Mouse (Mus musculus): ENCODE results near the gene Lsg1. TPM values are rescaled to one million over a fixed set of nuclear protein-coding genes. Genes with fewer than 3 reads are reported as not detected.

Lsg1 gene
- polyA plus RNA-seq, 1 experiment from 2014 or later: 59.1 TPM

DNA sequence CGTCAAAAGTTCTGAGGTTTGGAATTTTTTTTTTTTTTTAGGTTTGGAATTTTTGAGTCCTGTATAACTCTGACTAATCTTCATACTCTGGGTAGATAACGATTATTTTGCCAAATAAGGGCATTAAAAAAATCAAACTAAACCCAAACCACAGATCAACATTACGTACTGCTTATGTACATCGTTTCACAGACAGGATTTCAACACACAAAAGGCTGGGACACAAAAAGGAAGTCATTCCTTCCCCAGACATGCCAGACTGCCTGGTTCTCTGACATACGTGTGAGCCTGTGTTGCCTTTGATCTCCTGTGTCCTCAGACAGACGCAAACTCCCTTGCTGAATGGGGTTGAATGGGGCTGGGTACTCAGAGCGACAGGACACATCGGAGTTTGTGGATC, 59.0 kb downstream of the Lsg1 start:
- H3K9me3 ChIP-seq (replicated peaks): no peaks in the 10 kb centered on the region
- H3K4me3 ChIP-seq (replicated peaks): no peak overlapping the region
- H3K27ac ChIP-seq (replicated peaks): no peak overlapping the region
- ATAC-seq (ENCODE audit: insufficient number of reproducible peaks, low FRiP score, low TSS enrichment, low read depth): no peak
- no peak overlapping the region for H3K9ac ChIP-seq
- H3K4me2 ChIP-seq (replicated peaks): no peak overlapping the region
- H3K36me3 ChIP-seq: peaks cover 12% of the 10 kb centered on the region; the same call in 1 of the 2 replicates
- peaks cover 5% of the 10 kb centered on the region; the same call in 1 of the 2 replicates for H3K4me1 ChIP-seq
- H3K27me3 ChIP-seq: no peaks in the 10 kb centered on the region
- 74% methylated on average over 8 of the region's 8 CpGs for WGBS

DNA sequence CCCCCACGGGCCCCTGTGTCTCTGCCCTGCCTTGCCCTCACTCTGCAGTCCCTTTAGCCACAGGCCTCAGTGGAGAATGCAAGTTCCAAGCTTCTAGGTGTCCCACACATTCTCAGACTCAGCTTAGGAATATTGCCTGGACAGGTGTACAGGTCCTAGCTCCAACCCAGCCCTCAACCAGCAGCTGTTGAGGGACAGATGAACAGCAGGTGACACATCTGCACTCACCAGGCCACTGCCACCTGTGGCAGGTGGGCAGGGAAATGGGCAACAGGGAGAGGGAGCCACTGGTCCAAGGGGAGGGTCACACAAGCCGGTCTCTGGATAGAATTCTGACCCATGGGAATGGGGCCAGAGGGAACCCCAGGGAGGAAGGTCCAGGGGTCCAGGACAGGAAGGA, 59.5 kb downstream of the Lsg1 start:
- Histone ChIP-seq H3K27ac (replicated peaks) (no peak overlapping the region), H3K9ac (no peak overlapping the region), H3K4me2 (replicated peaks) (no peak overlapping the region), H3K9me3 (replicated peaks) (no peaks in the 10 kb centered on the region), H3K27me3 (no peaks in the 10 kb centered on the region), H3K4me3 (replicated peaks) (no peak overlapping the region), H3K36me3 (peaks cover 12% of the 10 kb centered on the region; the same call in 1 of the 2 replicates), H3K4me1 (peaks cover 5% of the 10 kb centered on the region; the same call in 1 of the 2 replicates)
- no peak for ATAC-seq (ENCODE audit: insufficient number of reproducible peaks, low FRiP score, low TSS enrichment, low read depth)
- WGBS: 91% methylated on average over 2 of the region's 2 CpGs

DNA sequence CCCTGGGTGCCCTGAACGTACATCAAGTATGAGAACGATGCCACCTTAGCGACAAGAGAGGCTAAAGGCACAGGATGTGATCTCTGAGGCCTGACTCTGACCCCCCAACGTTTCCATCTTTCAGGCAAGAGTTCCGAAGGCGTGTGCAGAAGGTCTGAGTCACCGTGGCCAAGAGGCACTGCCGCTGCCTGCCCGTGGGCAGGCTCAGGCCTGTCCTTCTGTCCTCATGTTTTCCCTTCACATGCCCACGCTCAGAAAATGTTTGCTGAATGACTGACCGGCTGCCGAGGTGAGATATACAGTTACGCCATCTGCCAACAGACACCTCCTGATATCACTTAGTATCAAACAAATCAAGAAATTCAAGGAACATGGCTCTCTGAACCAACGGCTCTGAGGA, 61.6 kb downstream of the Lsg1 start:
- no peak for ATAC-seq (ENCODE audit: insufficient number of reproducible peaks, low FRiP score, low TSS enrichment, low read depth)
- no peaks in the 10 kb centered on the region for H3K27me3 ChIP-seq
- no peak overlapping the region for H3K4me3 ChIP-seq (replicated peaks)
- no peak overlapping the region for H3K27ac ChIP-seq (replicated peaks)
- peaks cover 12% of the 10 kb centered on the region; the same call in 1 of the 2 replicates for H3K36me3 ChIP-seq
- 68% methylated on average over 14 of the region's 14 CpGs for WGBS
- no peaks in the 10 kb centered on the region for H3K9me3 ChIP-seq (replicated peaks)
- H3K4me1 ChIP-seq: no peaks in the 10 kb centered on the region; the same call in 1 of the 2 replicates
- no peak overlapping the region for H3K9ac ChIP-seq
- H3K4me2 ChIP-seq (replicated peaks): no peak overlapping the region

DNA sequence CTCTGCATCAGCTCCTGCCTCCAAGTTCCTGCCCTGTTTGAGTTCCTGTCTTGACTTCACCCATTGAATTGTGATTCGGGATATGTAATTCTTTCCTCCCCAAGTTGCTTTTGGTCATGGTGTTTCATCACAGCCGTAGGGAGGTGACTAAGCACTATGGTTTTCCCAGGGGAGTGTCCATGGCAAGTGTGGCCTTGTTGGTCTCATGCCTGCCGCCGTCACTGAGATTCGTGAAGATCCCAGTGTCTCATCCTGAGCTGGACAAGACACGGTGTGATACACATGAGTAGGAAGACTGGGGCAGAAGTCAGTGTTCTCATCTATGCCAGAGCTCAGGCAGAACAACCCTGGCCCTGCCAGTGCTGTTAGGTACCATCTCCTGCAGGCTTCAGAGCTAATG, 62.9 kb downstream of the Lsg1 start:
- Histone ChIP-seq H3K4me2 (replicated peaks) (no peak overlapping the region), H3K27ac (replicated peaks) (no peak overlapping the region), H3K27me3 (no peaks in the 10 kb centered on the region), H3K4me3 (replicated peaks) (no peak overlapping the region), H3K4me1 (peaks cover 6% of the 10 kb centered on the region; the same call in 1 of the 2 replicates), H3K9ac (no peak overlapping the region), H3K9me3 (replicated peaks) (no peaks in the 10 kb centered on the region), H3K36me3 (peaks cover 11% of the 10 kb centered on the region; the same call in 1 of the 2 replicates)
- ATAC-seq (ENCODE audit: insufficient number of reproducible peaks, low FRiP score, low TSS enrichment, low read depth): no peak
- 91% methylated on average over 6 of the region's 6 CpGs for WGBS

DNA sequence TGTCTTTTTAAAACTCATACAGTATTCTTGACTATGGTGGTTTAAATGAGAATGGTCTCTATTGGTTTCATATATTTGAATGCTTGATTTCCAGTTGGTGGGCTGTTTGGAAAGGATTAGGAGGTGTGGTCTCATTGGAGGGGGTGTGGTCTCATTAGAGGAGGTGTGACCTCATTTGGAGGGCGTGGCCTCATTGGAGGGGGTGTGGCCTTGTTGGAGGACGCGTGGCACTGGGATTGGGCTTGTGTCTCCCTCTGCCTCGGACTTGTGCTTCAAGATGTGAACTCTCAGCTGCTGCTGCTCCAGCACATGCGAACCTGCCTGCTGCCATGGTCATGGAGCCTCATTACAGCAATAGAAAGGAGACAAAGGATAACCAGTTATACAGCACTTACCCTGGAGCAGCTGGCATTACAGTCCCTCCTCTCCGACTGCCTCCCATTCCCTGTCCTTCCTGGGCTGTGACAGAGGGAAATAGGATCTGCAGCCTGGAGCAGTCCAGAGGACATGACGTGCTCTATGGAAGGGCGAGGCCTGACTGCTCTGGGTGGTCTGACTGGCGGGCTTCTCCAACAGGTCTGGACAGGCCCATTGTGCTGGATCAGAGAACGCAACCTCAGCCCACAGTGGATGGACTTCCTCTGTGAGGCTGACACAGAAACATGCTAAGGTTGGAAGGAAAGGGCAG, 65.0 kb downstream of the Lsg1 start:
- Histone ChIP-seq H3K4me1 (peaks cover 17% of the 10 kb centered on the region), H3K9ac (no peak overlapping the region), H3K27ac (replicated peaks) (no peak overlapping the region), H3K4me2 (replicated peaks) (no peak overlapping the region), H3K9me3 (replicated peaks) (no peaks in the 10 kb centered on the region), H3K36me3 (no peaks in the 10 kb centered on the region), H3K4me3 (replicated peaks) (no peak overlapping the region), H3K27me3 (no peaks in the 10 kb centered on the region)
- 54% methylated on average over 10 of the region's 10 CpGs for WGBS
- 0 out of 2 replicates have a peak, but pooled peaks have one; percentile 48 for ATAC-seq (ENCODE audit: insufficient number of reproducible peaks, low FRiP score, low TSS enrichment, low read depth)

DNA sequence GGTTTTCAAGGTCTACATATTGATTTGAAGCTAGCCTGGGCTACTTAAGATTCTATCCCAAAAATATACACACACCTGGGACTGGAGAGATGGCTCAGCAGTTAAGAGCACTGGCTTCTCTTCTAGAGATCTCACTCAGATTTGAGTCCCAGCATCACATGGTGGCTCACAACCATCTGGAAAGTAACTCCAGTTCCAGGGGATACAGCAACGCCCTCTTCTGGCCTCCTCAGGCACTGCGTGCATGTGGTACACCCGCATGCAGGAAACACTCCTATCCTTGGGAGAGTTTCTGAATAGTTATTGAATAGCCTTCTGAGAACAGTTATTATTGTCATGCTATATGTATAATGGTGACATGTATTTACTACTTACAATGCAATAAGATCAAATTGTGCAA, 66.2 kb downstream of the Lsg1 start:
- H3K27ac ChIP-seq (replicated peaks): no peak overlapping the region
- H3K9ac ChIP-seq: no peak overlapping the region
- H3K27me3 ChIP-seq: no peaks in the 10 kb centered on the region
- no peak for ATAC-seq (ENCODE audit: insufficient number of reproducible peaks, low FRiP score, low TSS enrichment, low read depth)
- WGBS: 62% methylated on average over 3 of the region's 3 CpGs
- H3K4me1 ChIP-seq: peaks cover 17% of the 10 kb centered on the region
- no peaks in the 10 kb centered on the region for H3K36me3 ChIP-seq
- no peak overlapping the region for H3K4me2 ChIP-seq (replicated peaks)
- H3K4me3 ChIP-seq (replicated peaks): no peak overlapping the region
- H3K9me3 ChIP-seq (replicated peaks): no peaks in the 10 kb centered on the region

DNA sequence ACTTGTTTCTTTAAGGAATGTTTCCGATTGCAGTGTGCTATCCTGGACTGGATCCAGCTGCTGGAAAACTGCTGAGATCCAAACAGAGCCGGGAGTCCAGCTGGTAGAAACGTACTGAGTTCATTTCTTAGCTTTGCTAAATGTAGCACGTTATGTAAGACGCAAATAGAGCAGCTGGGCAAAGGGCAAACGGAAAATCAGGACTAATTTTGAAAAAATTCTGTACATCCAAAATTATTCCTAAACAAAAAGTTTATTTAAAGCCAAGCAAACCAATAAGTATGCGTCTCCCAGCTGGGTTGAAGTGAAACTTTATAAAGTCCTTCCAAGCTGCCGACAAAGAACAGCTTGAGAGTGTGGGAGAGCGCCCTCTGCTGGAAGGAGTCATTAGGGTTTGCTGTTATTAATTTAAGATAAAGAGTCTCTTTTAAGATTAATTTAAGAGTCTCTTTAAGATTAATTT, 67.0 kb downstream of the Lsg1 start:
- no peak for ATAC-seq (ENCODE audit: insufficient number of reproducible peaks, low FRiP score, low TSS enrichment, low read depth)
- H3K4me2 ChIP-seq (replicated peaks): peak overlapping the region; percentile 45

DNA sequence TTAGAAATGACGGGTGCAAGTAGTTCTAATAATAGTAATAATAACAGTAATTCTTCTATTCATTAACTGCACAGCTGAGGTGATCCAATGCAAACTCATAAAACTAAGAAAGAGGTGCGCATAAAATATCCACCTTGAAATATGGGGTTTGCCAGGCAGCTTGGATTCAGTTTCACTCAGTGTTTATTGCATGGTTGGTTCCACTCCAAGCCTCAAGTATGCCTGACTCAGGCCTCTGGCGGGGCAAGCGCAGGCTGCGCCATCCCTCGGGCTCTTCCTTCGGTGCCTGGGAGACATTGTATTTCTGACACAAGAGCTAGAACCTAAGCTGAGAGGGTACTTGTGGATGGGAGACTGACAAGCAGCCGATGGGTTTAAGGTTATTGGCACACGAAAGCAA, 68.8 kb downstream of the Lsg1 start:
- Histone ChIP-seq H3K27me3 (no peaks in the 10 kb centered on the region), H3K9ac (no peak overlapping the region), H3K4me3 (replicated peaks) (no peak overlapping the region), H3K27ac (replicated peaks) (no peak overlapping the region), H3K4me1 (peaks cover 17% of the 10 kb centered on the region), H3K9me3 (replicated peaks) (no peaks in the 10 kb centered on the region), H3K4me2 (replicated peaks) (no peak overlapping the region), H3K36me3 (no peaks in the 10 kb centered on the region; the same call in 1 of the 2 replicates)
- 61% methylated on average over 9 of the region's 9 CpGs for WGBS
- no peak for ATAC-seq (ENCODE audit: insufficient number of reproducible peaks, low FRiP score, low TSS enrichment, low read depth)

More for the DNA sequence above, 67.0 kb downstream of the Lsg1 start:
- no peaks in the 10 kb centered on the region for H3K27me3 ChIP-seq
- no peaks in the 10 kb centered on the region; the same call in 1 of the 2 replicates for H3K36me3 ChIP-seq
- no peaks in the 10 kb centered on the region for H3K9me3 ChIP-seq (replicated peaks)
- peak overlapping the region; percentile 34 for H3K4me3 ChIP-seq (replicated peaks)
- WGBS: 11% methylated on average over 9 of the region's 9 CpGs
- no peak overlapping the region for H3K9ac ChIP-seq
- peak overlapping the region; percentile 25; the same call in 1 of the 2 replicates for H3K27ac ChIP-seq (replicated peaks)
- peaks cover 17% of the 10 kb centered on the region for H3K4me1 ChIP-seq

DNA sequence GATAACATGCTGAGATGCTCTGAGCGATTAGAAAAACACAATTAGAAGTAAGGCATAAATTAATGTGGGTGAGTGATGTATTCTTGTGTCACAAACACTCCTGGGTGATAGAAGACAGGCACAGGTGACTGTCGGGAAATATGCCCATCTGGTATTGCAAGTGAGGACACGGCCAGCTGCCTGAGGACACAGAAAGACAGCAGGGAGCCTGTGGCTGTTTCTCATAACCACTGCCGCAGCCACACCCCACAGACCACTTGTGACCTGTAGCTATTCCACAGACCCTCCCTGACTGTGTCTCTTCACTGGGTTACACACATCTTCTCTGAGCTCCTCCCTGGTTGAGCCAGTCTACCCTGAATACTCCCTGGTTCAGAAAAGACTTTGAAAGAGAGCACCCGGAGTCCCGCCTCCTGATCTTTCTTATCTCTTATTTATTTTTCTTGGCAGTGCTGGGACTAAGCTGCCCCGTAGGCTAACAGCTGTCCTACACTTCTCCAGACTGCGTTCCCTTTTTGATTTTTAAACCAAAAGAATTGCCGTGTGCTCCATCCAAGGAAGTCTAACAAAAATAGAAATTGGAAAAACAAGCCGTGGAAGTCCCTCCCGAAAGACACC, 69.6 kb downstream of the Lsg1 start:
- ATAC-seq (ENCODE audit: insufficient number of reproducible peaks, low FRiP score, low TSS enrichment, low read depth): no peak
- Histone ChIP-seq H3K27ac (replicated peaks) (no peak overlapping the region), H3K4me2 (replicated peaks) (no peak overlapping the region), H3K4me1 (peaks cover 24% of the 10 kb centered on the region), H3K9ac (no peak overlapping the region), H3K4me3 (replicated peaks) (no peak overlapping the region), H3K27me3 (no peaks in the 10 kb centered on the region), H3K9me3 (replicated peaks) (no peaks in the 10 kb centered on the region), H3K36me3 (no peaks in the 10 kb centered on the region; the same call in 1 of the 2 replicates)
- WGBS: 43% methylated on average over 11 of the region's 11 CpGs

DNA sequence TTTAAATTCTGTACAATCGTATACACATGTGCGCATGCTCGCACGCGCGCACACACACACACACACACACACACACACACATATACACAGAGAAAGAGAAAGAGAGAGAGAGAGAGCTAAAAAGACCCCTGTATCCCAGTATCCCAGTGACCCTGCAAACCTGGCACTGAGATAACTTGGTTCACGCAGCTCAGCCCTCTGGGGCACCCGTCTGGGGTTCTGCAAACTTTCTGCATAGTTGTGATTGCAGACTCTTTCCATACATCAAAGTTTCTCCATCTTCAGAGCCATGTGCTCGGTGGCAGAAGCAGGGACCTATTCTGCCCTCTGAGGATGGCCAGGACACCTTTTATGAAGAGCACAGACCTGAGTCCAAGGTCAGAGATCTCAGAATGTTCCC, 70.4 kb downstream of the Lsg1 start:
- WGBS: 93% methylated on average over 9 of the region's 9 CpGs
- no peak overlapping the region for H3K27ac ChIP-seq (replicated peaks)
- H3K27me3 ChIP-seq: no peaks in the 10 kb centered on the region
- H3K9me3 ChIP-seq (replicated peaks): no peaks in the 10 kb centered on the region
- H3K9ac ChIP-seq: no peak overlapping the region
- ATAC-seq (ENCODE audit: insufficient number of reproducible peaks, low FRiP score, low TSS enrichment, low read depth): no peak
- no peaks in the 10 kb centered on the region; the same call in 1 of the 2 replicates for H3K36me3 ChIP-seq
- H3K4me3 ChIP-seq (replicated peaks): no peak overlapping the region
- H3K4me2 ChIP-seq (replicated peaks): no peak overlapping the region
- H3K4me1 ChIP-seq: peaks cover 32% of the 10 kb centered on the region

DNA sequence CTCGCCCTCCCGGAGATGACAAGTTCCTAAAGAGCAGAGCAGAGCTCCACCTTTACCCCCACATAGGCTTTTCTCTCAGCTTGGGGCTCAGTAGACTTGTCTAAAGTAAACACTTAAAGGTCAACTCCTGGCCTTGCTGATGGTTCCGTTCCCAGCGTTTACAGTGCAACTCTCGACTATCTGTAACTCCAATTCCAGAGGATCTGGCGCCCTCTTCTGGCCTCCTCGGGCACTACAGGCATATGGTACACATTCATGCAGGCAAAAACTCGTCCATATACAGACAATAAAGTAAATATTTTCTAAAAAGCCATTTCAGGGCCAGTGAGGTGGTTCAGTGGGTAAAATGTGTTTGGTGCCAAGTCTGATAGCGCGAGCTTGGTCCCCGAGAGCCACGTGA, 72.0 kb downstream of the Lsg1 start:
- Histone ChIP-seq H3K9ac (no peak overlapping the region), H3K9me3 (replicated peaks) (no peaks in the 10 kb centered on the region), H3K4me2 (replicated peaks) (no peak overlapping the region), H3K4me1 (peaks cover 42% of the 10 kb centered on the region), H3K27ac (replicated peaks) (no peak overlapping the region), H3K4me3 (replicated peaks) (no peak overlapping the region), H3K27me3 (no peaks in the 10 kb centered on the region), H3K36me3 (no peaks in the 10 kb centered on the region; the same call in 1 of the 2 replicates)
- no peak for ATAC-seq (ENCODE audit: insufficient number of reproducible peaks, low FRiP score, low TSS enrichment, low read depth)
- WGBS: 73% methylated on average over 12 of the region's 12 CpGs
